Mouse (Mus musculus): ENCODE measurements around the gene Peg3.

DNA sequence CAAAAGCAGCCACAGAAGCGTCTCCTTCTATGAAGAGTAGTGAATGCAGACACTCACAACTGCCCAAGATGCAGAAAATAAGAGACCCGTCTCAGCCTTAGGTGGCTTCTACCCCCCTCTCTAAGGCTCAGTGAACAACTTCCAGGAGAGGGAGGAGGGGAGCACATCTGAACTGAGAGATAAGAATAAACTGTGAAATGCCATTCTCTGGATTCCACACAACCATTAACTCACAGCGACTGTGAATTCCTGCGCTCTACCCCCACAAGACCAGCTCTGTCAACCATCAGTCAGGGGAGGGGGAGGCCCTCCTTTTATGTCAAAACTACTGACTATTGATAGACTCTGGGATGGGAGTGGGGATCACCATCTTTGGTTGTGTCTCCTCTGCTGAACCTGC lies 47.5 kb upstream of the Peg3 start:
- TF ChIP-seq POLR2A (IDR thresholded peaks at IDR 0.05; ENCODE audit: low read depth, low read length) (no peak), CTCF (conservative IDR thresholded peaks at IDR 0.05 in 1 of 2, IDR thresholded peaks at IDR 0.05 in 1 of 2; ENCODE audit: low read depth in 2 of 2, low read length in 2 of 2) (no peak), POLR2AphosphoS2 (IDR thresholded peaks at IDR 0.05; ENCODE audit: low read depth, low read length) (no peak), JUN (IDR thresholded peaks at IDR 0.05; ENCODE audit: insufficient read depth, low read depth, low read length) (no peak), USF1 (IDR thresholded peaks at IDR 0.05; ENCODE audit: low read depth, low read length) (no peak), TCF12 (IDR thresholded peaks at IDR 0.05; ENCODE audit: low read depth, low read length) (no peak), USF2 (conservative IDR thresholded peaks at IDR 0.05; ENCODE audit: low read depth, low read length) (no peak), SMC3 (IDR thresholded peaks at IDR 0.05; ENCODE audit: low read depth, low read length) (no peak), MAFK (IDR thresholded peaks at IDR 0.05; ENCODE audit: insufficient replicate concordance, low read length) (no peak), ELF1 (IDR thresholded peaks at IDR 0.05; ENCODE audit: low read depth, low read length) (no peak), MAZ (IDR thresholded peaks at IDR 0.05; ENCODE audit: low read depth, low read length) (no peak), RAD21 (IDR thresholded peaks at IDR 0.05; ENCODE audit: low read depth, low read length) (no peak), RCOR1 (conservative IDR thresholded peaks at IDR 0.05; ENCODE audit: low read depth, low read length) (no peak)

Data from CH12.LX (cell line).